Mouse (Mus musculus) heart, postnatal 0 days (tissue): ENCODE measurements around the gene Zfp810. TPM values are rescaled to one million over a fixed set of nuclear protein-coding genes. Genes with fewer than 3 reads are reported as not detected.
"Not testable (repeated sequence)": the region's sequence is repeated elsewhere in the genome, so short reads cannot be mapped to it uniquely, and the experiment has no call there.

Experiments used
- ATAC-seq: fragments of 200-750 bp; cut with Nextera tagmentation; 2 replicates; pipeline ENCODE4 v1.8.0; 2017; ENCODE audit warnings: low read depth, moderate number of reproducible peaks, moderate library complexity; ENCODE audit not compliant: insufficient read depth
- DNase-seq: peaks from one replicate; pipeline ENCODE4 v3.0.0-alpha.2; 2016; ENCODE audit warnings: low spot score
- H3K27ac ChIP-seq: fragments of 300-500 bp; sonication (generic); 2 replicates; pipeline ENCODE4 v1.5.1; 2014; ENCODE audit warnings: low read depth, mild to moderate bottlenecking
- H3K27me3 ChIP-seq: fragments of 300-500 bp; sonication (generic); 2 replicates; pipeline ENCODE4 v1.6.1; 2014; ENCODE audit warnings: low read length, mixed read lengths; ENCODE audit not compliant: control insufficient read depth, insufficient read depth
- H3K36me3 ChIP-seq: fragments of 300-500 bp; sonication (generic); replicated peaks from 2 replicates; pipeline ENCODE4 v1.6.1; 2014; ENCODE audit warnings: low read length, mixed read lengths; ENCODE audit not compliant: control insufficient read depth, insufficient read depth
- H3K4me1 ChIP-seq: fragments of 300-500 bp; sonication (generic); 2 replicates; pipeline ENCODE4 v1.6.1; 2014; ENCODE audit warnings: antibody characterized with exemption; ENCODE audit not compliant: control insufficient read depth, insufficient read depth
- H3K4me2 ChIP-seq: fragments of 300-500 bp; sonication (generic); 2 replicates; pipeline ENCODE4 v1.6.1; 2014; ENCODE audit warnings: low read depth, mild to moderate bottlenecking, low read length, moderate library complexity
- H3K4me3 ChIP-seq: fragments of 300-500 bp; sonication (generic); 2 replicates; pipeline ENCODE4 v1.5.1; 2014; ENCODE audit warnings: low read depth, low read length
- H3K9ac ChIP-seq: fragments of 300-500 bp; sonication (generic); replicated peaks from 2 replicates; pipeline ENCODE4 v1.6.1; 2014; ENCODE audit warnings: low read depth, low read length, mixed read lengths
- H3K9me3 ChIP-seq: fragments of 300-500 bp; sonication (generic); replicated peaks from 2 replicates; pipeline ENCODE4 v1.6.1; 2016; ENCODE audit warnings: low read length; ENCODE audit not compliant: control insufficient read depth
- CTCF ChIP-seq: IDR thresholded peaks from 2 replicates; pipeline ENCODE4 v1.5.1; 2016; ENCODE audit warnings: antibody characterized with exemption, control low read depth, low read depth
- EP300 ChIP-seq: IDR thresholded peaks from 2 replicates; pipeline ENCODE4 v1.6.1; 2016; ENCODE audit warnings: antibody characterized with exemption, low read depth
- WGBS: fragments of 180-500 bp; shearing (Covaris S2); extraction: QIAGEN DNeasy Blood & Tissue Kit; methylation state at CpG from one replicate; pipeline ENCODE4 v1.1.7; 2014; 5-methylcytosine and 5-hydroxymethylcytosine counted together
- polyA plus RNA-seq: library from polyadenylated mRNA; unstranded; fragments of >200 nt; fragmentation: Nextera tagmentation; extraction: Ambion mirVana; gene quantifications from 2 replicates; pipeline ENCODE4 v1.2.1, GENCODE M21; 2015
- total RNA-seq: library from RNA; depleted of rRNA; stranded (reverse); fragments of >200 nt; gene quantifications from 2 replicates; pipeline ENCODE4 v1.2.3, GENCODE M21; 2014; ENCODE audit warnings: low replicate concordance

Zfp810 gene
- total and polyA plus RNA-seq, 2 experiments from 2014 or later = 14.3 to 27.8 TPM

DNA sequence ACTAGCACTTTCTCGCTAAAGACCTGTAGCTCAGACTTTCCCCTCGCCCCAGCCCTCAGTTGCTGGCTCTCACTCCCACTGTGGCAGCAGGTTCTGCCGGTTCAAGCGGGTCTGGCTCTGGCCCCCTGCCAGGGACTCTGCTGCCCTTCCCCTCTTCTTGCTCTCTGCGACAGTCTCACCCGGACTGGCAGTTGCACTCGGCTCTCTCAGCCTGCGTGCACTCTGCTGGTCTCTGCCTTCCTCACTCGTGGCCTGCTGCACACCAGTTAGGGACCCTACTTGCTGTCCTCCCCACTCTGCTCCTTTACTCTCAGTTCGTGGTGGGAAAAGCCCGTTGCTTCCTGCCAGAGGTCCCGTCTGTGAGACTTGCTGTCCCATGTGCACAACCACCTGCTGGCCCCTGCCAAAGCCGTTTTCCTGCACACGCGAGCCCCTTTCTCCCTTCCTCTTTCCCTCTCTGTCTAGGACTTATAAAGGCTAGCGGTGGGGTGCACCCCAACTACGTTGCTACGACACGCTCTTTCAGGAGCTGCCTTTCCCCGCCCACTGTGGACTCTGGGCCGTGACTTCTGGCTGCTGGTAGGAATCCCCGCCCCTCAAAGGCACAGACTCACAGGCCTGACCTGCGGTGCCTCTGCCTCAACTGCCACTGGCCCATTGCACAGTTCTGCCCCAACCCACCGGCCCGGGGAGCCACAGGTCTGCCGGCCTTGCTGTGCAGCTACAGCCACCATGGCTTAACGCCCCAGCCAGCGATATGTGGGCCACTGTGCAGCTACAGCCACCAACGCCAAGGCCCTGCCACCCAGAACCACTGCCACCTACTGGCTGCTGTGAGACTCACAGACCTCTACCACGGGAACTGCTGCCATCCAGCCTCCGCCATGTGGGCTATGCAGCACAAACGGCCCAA lies 20.3 kb upstream of the Zfp810 start:
- H3K9ac ChIP-seq = peak overlapping the region; percentile 57
- peak overlapping the region; percentile 50 for H3K27ac ChIP-seq
- WGBS = under 1% methylated on average over 32 of the region's 32 CpGs
- peak overlapping the region; percentile 81 for H3K4me2 ChIP-seq
- ATAC-seq = peak; percentile 94
- no peaks in the 10 kb centered on the region for H3K9me3 ChIP-seq
- H3K36me3 ChIP-seq = peaks cover 18% of the 10 kb centered on the region
- DNase-seq = peak; percentile 87
- 0 out of 2 replicates have a peak, but pooled peaks cover 4% of the 10 kb centered on the region for H3K4me1 ChIP-seq
- no peaks in the 10 kb centered on the region for H3K27me3 ChIP-seq
- TF ChIP-seq EP300 (no peak), CTCF (peak; percentile 88)
- H3K4me3 ChIP-seq = peak overlapping the region; percentile 54

GRCm38 (mm10) chr9:22327099-22327474 lies 19.6 kb upstream of the Zfp810 start:
- Histone ChIP-seq H3K27me3 (no peaks in the 10 kb centered on the region), H3K27ac (no peak overlapping the region), H3K4me3 (peak overlapping the region; percentile 54), H3K36me3 (peaks cover 13% of the 10 kb centered on the region), H3K9ac (peak overlapping the region; percentile 57; the same call in 1 of the 2 replicates), H3K9me3 (no peaks in the 10 kb centered on the region), H3K4me1 (0 out of 2 replicates have a peak, but pooled peaks cover 4% of the 10 kb centered on the region), H3K4me2 (peak overlapping the region; percentile 81)
- ATAC-seq = no peak
- DNase-seq = no peak
- TF ChIP-seq EP300 (no peak), CTCF (no peak)
- 17% methylated on average over 9 of the region's 9 CpGs for WGBS

GRCm38 (mm10) chr9:22324579-22324978 lies 17.1 kb upstream of the Zfp810 start:
- TF ChIP-seq EP300 = no peak
- TF ChIP-seq CTCF = no peak
- 93% methylated on average over 1 of the region's 1 CpGs for WGBS
- no peak overlapping the region for H3K4me2 ChIP-seq

DNA sequence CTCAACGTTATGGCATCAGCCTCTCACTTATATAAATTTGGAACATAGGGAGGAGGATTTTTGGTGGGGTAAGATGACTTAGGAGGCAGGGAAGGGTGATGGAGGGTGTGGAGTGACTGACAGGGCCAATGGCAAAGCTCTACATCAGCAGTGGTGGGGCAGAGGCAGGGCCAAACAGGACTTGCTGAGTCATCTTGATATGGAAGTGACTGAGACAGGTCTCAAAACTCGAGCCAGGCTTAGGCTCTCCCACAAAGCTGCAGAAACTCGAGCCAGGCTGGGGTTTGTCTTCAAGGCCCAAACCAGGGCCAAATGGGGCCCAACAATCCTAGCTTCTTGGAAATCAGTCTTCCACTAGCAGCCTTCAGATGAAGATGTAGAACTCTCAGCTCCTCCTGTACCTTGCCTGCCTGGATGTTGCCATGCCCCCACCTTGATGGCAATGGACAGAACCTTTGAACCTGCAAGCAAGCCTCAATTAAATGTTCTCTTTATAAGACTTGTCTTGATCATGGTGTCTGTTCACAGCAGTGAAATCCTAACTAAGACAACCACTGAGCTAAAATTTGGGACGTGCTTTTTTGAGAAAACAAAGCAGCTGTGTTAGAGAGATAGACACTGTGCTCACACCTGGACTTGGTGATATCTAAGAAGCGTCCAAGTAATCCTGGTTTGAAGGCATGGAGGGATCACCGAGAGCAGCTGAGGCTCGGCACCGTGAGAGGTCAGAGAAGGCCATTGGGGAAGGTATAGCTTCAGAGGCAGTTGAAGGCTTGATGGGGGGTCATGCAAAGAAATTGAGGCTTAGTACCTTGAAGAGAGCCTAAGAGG lies 15.1 kb upstream of the Zfp810 start:
- H3K36me3 ChIP-seq = no peaks in the 10 kb centered on the region
- H3K4me2 ChIP-seq = no peak overlapping the region
- no peak overlapping the region for H3K27ac ChIP-seq
- no peak for TF ChIP-seq CTCF
- TF ChIP-seq EP300 = no peak
- no peak overlapping the region for H3K9ac ChIP-seq
- H3K9me3 ChIP-seq = 0 out of 2 replicates have a peak, but pooled peaks cover under 1% of the 10 kb centered on the region
- no peak for ATAC-seq
- no peak overlapping the region for H3K4me3 ChIP-seq
- H3K27me3 ChIP-seq = no peaks in the 10 kb centered on the region
- WGBS = 68% methylated on average over 8 of the region's 8 CpGs
- DNase-seq = no peak
- H3K4me1 ChIP-seq = 0 out of 2 replicates have a peak, but pooled peaks cover 4% of the 10 kb centered on the region

More at GRCm38 (mm10) chr9:22324579-22324978, 17.1 kb upstream of the Zfp810 start:
- H3K4me1 ChIP-seq = 0 out of 2 replicates have a peak, but pooled peaks cover 4% of the 10 kb centered on the region
- H3K27me3 ChIP-seq = no peaks in the 10 kb centered on the region
- ATAC-seq (no peak), DNase-seq (no peak)
- no peaks in the 10 kb centered on the region for H3K36me3 ChIP-seq
- no peak overlapping the region for H3K4me3 ChIP-seq
- H3K9me3 ChIP-seq = no peaks in the 10 kb centered on the region
- no peak overlapping the region for H3K27ac ChIP-seq
- no peak overlapping the region for H3K9ac ChIP-seq

DNA sequence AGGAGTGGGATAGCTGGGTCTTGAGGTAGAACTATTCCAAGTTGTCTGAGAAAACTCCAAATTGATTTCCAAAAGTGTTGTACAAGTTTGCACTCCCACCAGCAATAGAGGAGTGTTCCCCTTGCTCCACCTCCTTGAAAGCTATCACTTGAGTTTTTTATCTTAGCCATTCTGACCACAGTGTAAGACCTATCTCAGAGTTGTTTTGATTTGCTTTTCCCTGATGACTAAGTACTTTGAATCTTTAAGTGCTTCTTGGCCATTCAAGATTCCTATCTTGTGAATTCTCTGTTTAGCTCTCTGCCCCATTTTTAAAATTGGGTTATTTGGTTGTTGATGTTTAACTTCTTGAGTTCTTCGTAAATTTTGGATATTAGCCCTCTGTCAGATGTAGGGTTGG lies 11.7 kb upstream of the Zfp810 start:
- no peaks in the 10 kb centered on the region for H3K36me3 ChIP-seq
- H3K4me3 ChIP-seq = no peak overlapping the region
- WGBS = 91% methylated on average over 1 of the region's 1 CpGs
- DNase-seq (no peak), ATAC-seq (no peak)
- H3K9me3 ChIP-seq = peaks cover 4% of the 10 kb centered on the region; the same call in 1 of the 2 replicates
- no peaks in the 10 kb centered on the region for H3K27me3 ChIP-seq
- no peak overlapping the region for H3K27ac ChIP-seq
- H3K4me1 ChIP-seq = no peaks in the 10 kb centered on the region
- H3K4me2 ChIP-seq = no peak overlapping the region
- no peak for TF ChIP-seq CTCF
- H3K9ac ChIP-seq = no peak overlapping the region

GRCm38 (mm10) chr9:22316047-22316446 lies 8.6 kb upstream of the Zfp810 start:
- H3K27ac ChIP-seq, H3K4me2 ChIP-seq, H3K4me3 ChIP-seq, H3K27me3 ChIP-seq, H3K4me1 ChIP-seq, DNase-seq, H3K9ac ChIP-seq, H3K36me3 ChIP-seq, ATAC-seq: not testable (repeated sequence)
- peaks cover 15% of the 10 kb centered on the region for H3K9me3 ChIP-seq
- WGBS = 70% methylated on average over 5 of the region's 5 CpGs
